In the genomic region with DNA sequence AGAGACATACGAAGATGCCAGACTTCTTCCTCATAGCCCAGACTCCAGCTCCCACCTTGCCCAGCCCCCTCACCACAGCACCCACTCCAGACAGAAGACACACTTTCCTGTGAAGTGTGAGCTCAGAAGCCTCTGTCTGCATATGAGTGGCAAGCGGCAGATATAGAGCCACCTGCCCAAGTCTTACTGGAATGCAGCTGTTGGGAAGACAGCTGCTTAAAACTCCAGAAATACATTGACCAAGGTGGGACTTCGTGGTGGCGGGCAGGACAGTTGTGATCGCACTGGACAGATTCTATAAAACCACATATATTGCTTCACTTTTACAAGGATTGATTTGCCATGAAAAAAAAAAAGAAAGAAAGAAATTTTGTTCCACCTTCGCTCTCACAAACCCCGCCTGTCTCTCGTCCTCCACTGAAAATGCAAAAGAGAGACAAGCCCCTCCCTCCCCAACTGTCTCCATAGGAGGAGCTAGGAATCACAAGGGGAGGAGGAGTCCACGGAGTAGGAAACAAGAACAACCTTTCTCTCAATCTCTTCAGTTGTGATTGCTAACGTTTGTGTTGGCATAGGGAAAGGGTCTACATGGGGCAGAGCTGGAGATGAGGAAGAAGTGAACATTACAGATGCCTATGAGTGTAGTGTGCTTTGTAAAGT, we compare ENCODE assay signal across 15 mouse cellular contexts. TPM values are rescaled to one million over a fixed set of nuclear protein-coding genes. Genes with fewer than 3 reads are reported as not detected.
A peak's percentile ranks its signal among the peaks of the same experiment; 100 is the strongest.
DNase-seq lines count a peak whose midpoint lies in the region; ATAC-seq and TF ChIP-seq lines count a peak whose summit lies in the region.
"Had no signal": no experiment of that assay in that cellular context is flagged by ENCODE, and none has a peak within 500 bp of the region (broad histone marks: within the 10 kb centered on the region; RNA-seq: fewer than 3 reads in every experiment).

No protein-coding gene starts in this region.

- no peaks in the 10 kb centered on the region for H3K9me3 ChIP-seq in hindbrain, embryonic 11.5 days (ENCODE audit: control insufficient read depth, low read length)
- no peaks in the 10 kb centered on the region for H3K9me3 ChIP-seq in hindbrain, embryonic 16.5 days (ENCODE audit: control insufficient read depth, low read length)
- H3K9me3 ChIP-seq in CH12.LX (replicated peaks; ENCODE audit: low read length): peaks cover 6% of the 10 kb centered on the region
- H3K9me3 ChIP-seq in embryonic facial prominence, embryonic 13.5 days: no peaks in the 10 kb centered on the region
- H3K9me3 ChIP-seq: G1E had no signal

- H3K9ac ChIP-seq in hindbrain, embryonic 11.5 days (ENCODE audit: low read depth, low read length): no peak overlapping the region
- H3K9ac ChIP-seq in hindbrain, embryonic 16.5 days (ENCODE audit: low read depth, low read length): no peak overlapping the region
- no peak overlapping the region for H3K9ac ChIP-seq in CH12.LX (ENCODE audit: insufficient read depth, low read depth)
- H3K9ac ChIP-seq in embryonic facial prominence, embryonic 13.5 days: no peak overlapping the region

- no peak overlapping the region for H3K4me3 ChIP-seq in hindbrain, embryonic 11.5 days (ENCODE audit: low read depth, low read length)
- H3K4me3 ChIP-seq in hindbrain, embryonic 16.5 days (ENCODE audit: low read length): no peak overlapping the region
- H3K4me3 ChIP-seq in CH12.LX (replicated peaks in 1 of 3; ENCODE audit: low read depth in 2 of 3, low read length in 2 of 3, poor library complexity in 1 of 3): no peak overlapping the region
- H3K4me3 ChIP-seq in embryonic facial prominence, embryonic 13.5 days: no peak overlapping the region
- H3K4me3 ChIP-seq: left cerebral cortex, adult 2 months; megakaryocyte, embryonic 14.5 days had no signal

- TF ChIP-seq CTCF in CH12.LX (conservative IDR thresholded peaks at IDR 0.05 in 1 of 2, IDR thresholded peaks at IDR 0.05 in 1 of 2; ENCODE audit: low read depth in 2 of 2, low read length in 2 of 2): no peak

- peaks cover 7% of the 10 kb centered on the region for H3K4me1 ChIP-seq in hindbrain, embryonic 11.5 days (replicated peaks; ENCODE audit: control insufficient read depth, insufficient read depth, low read length)
- peaks cover 9% of the 10 kb centered on the region for H3K4me1 ChIP-seq in hindbrain, embryonic 16.5 days (ENCODE audit: control insufficient read depth, insufficient read depth, low read depth, low read length)
- no peaks in the 10 kb centered on the region for H3K4me1 ChIP-seq in CH12.LX (ENCODE audit: control insufficient read depth in 1 of 2, insufficient read depth in 2 of 2)
- peaks cover 10% of the 10 kb centered on the region for H3K4me1 ChIP-seq in embryonic facial prominence, embryonic 13.5 days

- under 1% methylated on average over 10 of the region's 10 CpGs for WGBS in hindbrain, embryonic 11.5 days
- WGBS in hindbrain, embryonic 16.5 days: 2% methylated on average over 10 of the region's 10 CpGs
- 5% methylated on average over 10 of the region's 10 CpGs for WGBS in embryonic facial prominence, embryonic 13.5 days

- H3K27ac ChIP-seq in hindbrain, embryonic 11.5 days (ENCODE audit: low read depth, low read length): no peak overlapping the region
- H3K27ac ChIP-seq in hindbrain, embryonic 16.5 days (ENCODE audit: low read depth, low read length): no peak overlapping the region
- no peak overlapping the region for H3K27ac ChIP-seq in CH12.LX (ENCODE audit: insufficient read depth, low read depth)
- no peak overlapping the region for H3K27ac ChIP-seq in embryonic facial prominence, embryonic 13.5 days
- H3K27ac ChIP-seq: kidney, postnatal 0 days; left cerebral cortex, adult 2 months had no signal

- H3K4me2 ChIP-seq in hindbrain, embryonic 11.5 days (replicated peaks; ENCODE audit: low read depth, low read length): no peak overlapping the region; the same call in 1 of the 2 replicates
- H3K4me2 ChIP-seq in hindbrain, embryonic 16.5 days (ENCODE audit: low read length): no peak overlapping the region
- H3K4me2 ChIP-seq in CH12.LX (ENCODE audit: insufficient read depth, low read depth, poor library complexity, severe bottlenecking): peak overlapping the region; percentile 93
- H3K4me2 ChIP-seq in embryonic facial prominence, embryonic 13.5 days: peak overlapping the region; percentile 38

- dilution Hi-C loops in CH12.LX (cut with MboI; ENCODE audit: extremely low pct_ligation_motif_present, extremely low pct_unique_long_range_greater_than_20kb, low sequenced_read_pairs): no loop called here

- no peak for TF ChIP-seq POLR2A in CH12.LX (IDR thresholded peaks at IDR 0.05; ENCODE audit: low read depth, low read length)

- no peak for ATAC-seq in hindbrain, embryonic 11.5 days (ENCODE audit: low FRiP score)
- ATAC-seq in hindbrain, embryonic 16.5 days: no peak
- ATAC-seq in embryonic facial prominence, embryonic 13.5 days (ENCODE audit: insufficient number of reproducible peaks, insufficient read depth, low FRiP score, low TSS enrichment, low read depth): no peak
- ATAC-seq in cerebellum, adult (ENCODE audit: insufficient number of reproducible peaks, low FRiP score, low TSS enrichment): no peak

- peaks cover 48% of the 10 kb centered on the region for H3K27me3 ChIP-seq in hindbrain, embryonic 11.5 days (ENCODE audit: control insufficient read depth, insufficient read depth, low read length)
- H3K27me3 ChIP-seq in hindbrain, embryonic 16.5 days (replicated peaks; ENCODE audit: control insufficient read depth, insufficient read depth, low read length): peaks cover 50% of the 10 kb centered on the region
- H3K27me3 ChIP-seq in CH12.LX (replicated peaks): no peaks in the 10 kb centered on the region
- H3K27me3 ChIP-seq in embryonic facial prominence, embryonic 13.5 days: peaks cover 79% of the 10 kb centered on the region

- TF ChIP-seq RAD21 in CH12.LX (IDR thresholded peaks at IDR 0.05; ENCODE audit: low read depth, low read length): no peak

- H3K79me2 ChIP-seq in CH12.LX (replicated peaks; ENCODE audit: control insufficient read depth, extremely low read depth, insufficient read depth, poor library complexity, severe bottlenecking): no peaks in the 10 kb centered on the region

- DNase-seq in hindbrain, embryonic 11.5 days (ENCODE audit: low spot score): peak; percentile 46
- peak; percentile 32 for DNase-seq in 3T3-L1 (ENCODE audit: low read depth, low spot score)
- peak; percentile 12 for DNase-seq in CH12.LX (ENCODE audit: extremely low read depth)
- no peak for DNase-seq in frontal cortex, postnatal 36 days (ENCODE audit: low spot score in 2 of 2)
- no peak for DNase-seq in cerebellum, adult 9-10 months
- DNase-seq: heart, postnatal 36 days; lung, adult 18-20 months had no signal

- in situ Hi-C loops in CH12.LX (cut with MboI; ENCODE audit: low pct_ligation_motif_present, low pct_unique_long_range_greater_than_20kb, low sequenced_read_pairs): no loop called here

- TF ChIP-seq EP300 in CH12.LX (IDR thresholded peaks at IDR 0.05; ENCODE audit: low read length): no peak

- no peaks in the 10 kb centered on the region for H3K36me3 ChIP-seq in hindbrain, embryonic 11.5 days (ENCODE audit: control insufficient read depth, insufficient read depth, low read length)
- H3K36me3 ChIP-seq in hindbrain, embryonic 16.5 days (ENCODE audit: control insufficient read depth, insufficient read depth, low read length): no peaks in the 10 kb centered on the region
- H3K36me3 ChIP-seq in CH12.LX (replicated peaks in 1 of 2; ENCODE audit: control insufficient read depth in 1 of 2, insufficient read depth in 1 of 2, low read length in 1 of 2): no peaks in the 10 kb centered on the region
- no peaks in the 10 kb centered on the region for H3K36me3 ChIP-seq in embryonic facial prominence, embryonic 13.5 days
- H3K36me3 ChIP-seq: G1E had no signal

TF ChIP-seq in CH12.LX, 34 proteins besides CTCF, POLR2A, EP300 and RAD21:
- TF ChIP-seq ETS1 (conservative IDR thresholded peaks at IDR 0.05; ENCODE audit: low read depth, low read length) (no peak), MAX (IDR thresholded peaks at IDR 0.05; ENCODE audit: low read length) (no peak), ZNF384 (IDR thresholded peaks at IDR 0.05; ENCODE audit: low read depth, low read length) (peak; percentile 30; the same call in 1 of the 2 replicates), MXI1 (IDR thresholded peaks at IDR 0.05; ENCODE audit: low read depth, low read length) (no peak)

RNA-seq across cellular contexts. Expression of gene Vgll2, which starts 7.2 kb away (rescaled TPM):
- polyA plus RNA-seq in hindbrain, embryonic 11.5 days (2014; fragmentation: Nextera tagmentation; extraction: Ambion mirVana): 1.2 and 3.4 TPM in 2 replicates
- polyA plus RNA-seq in hindbrain, embryonic 16.5 days (2015; fragmentation: Nextera tagmentation; extraction: Ambion mirVana): 0.15 and 1.3 TPM in 2 replicates
- total RNA-seq in CH12.LX (2012; rRNA removed): not detected in 2 replicates
- not detected in 2 replicates for total RNA-seq in CH12.LX (2014; rRNA removed)
- polyA plus RNA-seq in CH12.LX (2012; ENCODE audit: insufficient read length, low read depth): not detected in 2 replicates
- polyA plus RNA-seq in embryonic facial prominence, embryonic 13.5 days (2015; fragmentation: Nextera tagmentation; extraction: Ambion mirVana): 2.5 and 3.8 TPM in 2 replicates
- total RNA-seq: G1E; heart, postnatal 36 days; left cerebral cortex, adult 2 months had no signal
- polyA plus RNA-seq: G1E; kidney, postnatal 0 days; small intestine, adult 2 months had no signal

Comparison
In these comparisons a context has a peak if more than half of its experiments do, and no peak if none do; other contexts are left out.
1. DNase-seq: peak in hindbrain, embryonic 11.5 days (single experiment), 3T3-L1 (single experiment) and CH12.LX (single experiment); none in frontal cortex, postnatal 36 days (0 of 2) and cerebellum, adult 9-10 months (single experiment).
2. H3K4me2 ChIP-seq: peak in CH12.LX (single experiment) and embryonic facial prominence, embryonic 13.5 days (single experiment); none in hindbrain, embryonic 11.5 days (single experiment) and hindbrain, embryonic 16.5 days (single experiment).